Mouse (Mus musculus): ENCODE results near the gene Msh4. TPM values are rescaled to one million over a fixed set of nuclear protein-coding genes. Genes with fewer than 3 reads are reported as not detected.
A peak's percentile ranks its signal among the peaks of the same experiment; 100 is the strongest.
"Not testable (repeated sequence)": the region's sequence is repeated elsewhere in the genome, so short reads cannot be mapped to it uniquely, and the experiment has no call there.

The Msh4 gene
- polyA plus RNA-seq, 1 experiment from 2014 or later, result 0.13 TPM

DNA sequence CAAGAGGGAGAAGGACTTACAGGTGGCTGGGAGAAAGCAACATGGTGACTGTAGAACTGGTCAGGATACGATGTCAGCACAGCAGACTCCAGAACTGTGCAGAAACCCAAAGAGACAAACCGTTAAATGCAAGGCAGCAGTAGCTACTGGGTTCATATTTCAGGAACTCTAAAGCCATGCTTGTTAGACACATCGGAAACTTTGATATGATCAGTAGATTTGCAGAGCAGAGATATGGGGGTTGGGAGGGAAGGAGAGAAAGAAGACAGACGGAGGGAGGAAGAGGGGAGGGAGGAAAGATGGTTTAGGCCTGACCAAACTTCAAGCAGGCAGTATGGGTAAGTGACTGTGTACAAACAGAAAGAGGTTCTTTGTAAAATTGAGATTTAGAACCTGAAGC, 68.3 kb downstream of the Msh4 start:
- Histone ChIP-seq H3K4me2 (replicated peaks) (no peak overlapping the region), H3K27me3 (no peaks in the 10 kb centered on the region), H3K4me1 (replicated peaks) (no peaks in the 10 kb centered on the region), H3K36me3 (no peaks in the 10 kb centered on the region), H3K4me3 (replicated peaks) (no peak overlapping the region), H3K9me3 (no peaks in the 10 kb centered on the region), H3K9ac (replicated peaks) (no peak overlapping the region), H3K27ac (no peak overlapping the region)
- no peak for ATAC-seq
- WGBS, result 87% methylated on average over 4 of the region's 4 CpGs

DNA sequence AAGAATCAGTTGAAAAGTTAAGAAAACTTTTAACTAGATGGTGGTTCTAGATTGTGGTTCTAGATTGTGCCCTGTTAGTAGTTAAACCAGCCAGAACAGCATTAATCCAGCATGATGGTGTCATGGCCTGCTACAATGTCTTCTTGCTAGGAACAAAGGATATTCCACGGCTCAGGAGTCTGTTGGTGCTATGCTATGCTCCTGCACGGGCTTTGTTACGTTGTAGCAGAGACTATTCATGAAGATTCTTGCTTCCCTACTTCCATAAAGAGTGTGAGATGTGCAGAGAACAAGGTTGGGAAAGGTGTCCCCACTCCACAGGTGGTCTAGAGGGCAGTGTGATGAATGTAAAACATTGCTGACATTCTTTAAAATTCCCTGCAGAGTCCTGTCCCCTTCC, 69.6 kb downstream of the Msh4 start:
- 73% methylated on average over 3 of the region's 3 CpGs for WGBS
- H3K27me3 ChIP-seq, result no peaks in the 10 kb centered on the region
- H3K4me3 ChIP-seq (replicated peaks), result no peak overlapping the region
- no peak overlapping the region for H3K4me2 ChIP-seq (replicated peaks)
- ATAC-seq, result no peak
- no peak overlapping the region for H3K27ac ChIP-seq
- H3K9me3 ChIP-seq, result no peaks in the 10 kb centered on the region
- no peaks in the 10 kb centered on the region for H3K36me3 ChIP-seq
- no peak overlapping the region for H3K9ac ChIP-seq (replicated peaks)
- no peaks in the 10 kb centered on the region for H3K4me1 ChIP-seq (replicated peaks)

DNA sequence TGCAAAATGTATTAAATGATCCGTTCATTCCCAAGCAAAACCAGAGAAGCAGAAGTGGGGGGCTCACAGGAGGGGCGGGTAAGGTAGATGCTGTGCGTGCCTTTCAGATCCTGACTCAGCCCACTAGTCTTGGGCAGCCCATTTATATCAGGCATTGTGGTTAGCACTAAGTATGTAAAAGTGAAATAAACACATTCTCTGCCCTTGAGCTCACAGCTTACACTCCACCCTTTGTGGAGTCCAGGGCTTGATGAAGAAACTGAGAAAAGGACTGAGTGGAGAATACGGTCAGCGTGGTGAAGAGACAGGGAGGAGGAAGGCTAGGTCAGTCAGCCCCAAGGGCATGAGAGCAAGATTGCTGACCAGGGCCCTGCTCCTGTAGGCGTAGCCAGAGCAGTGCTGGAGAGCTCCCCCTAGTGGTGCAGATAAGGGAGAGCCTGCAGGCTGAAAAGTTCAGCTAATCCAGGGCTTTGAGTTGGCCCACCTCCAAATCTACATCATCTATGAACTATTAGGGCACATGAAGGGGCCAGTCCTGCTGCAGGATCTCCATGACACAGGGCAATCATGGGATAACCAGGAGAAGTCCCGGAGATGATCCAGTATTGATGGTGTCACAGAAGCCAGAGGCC, 70.4 kb downstream of the Msh4 start:
- no peak overlapping the region for H3K4me2 ChIP-seq (replicated peaks)
- ATAC-seq, result peak; percentile 43; the same call in 1 of the 2 replicates
- H3K4me3 ChIP-seq (replicated peaks), result no peak overlapping the region
- H3K27ac ChIP-seq, result no peak overlapping the region
- H3K27me3 ChIP-seq, result no peaks in the 10 kb centered on the region
- H3K36me3 ChIP-seq, result no peaks in the 10 kb centered on the region
- WGBS, result 61% methylated on average over 7 of the region's 7 CpGs
- no peak overlapping the region for H3K9ac ChIP-seq (replicated peaks)
- no peaks in the 10 kb centered on the region for H3K4me1 ChIP-seq (replicated peaks)
- H3K9me3 ChIP-seq, result no peaks in the 10 kb centered on the region

DNA sequence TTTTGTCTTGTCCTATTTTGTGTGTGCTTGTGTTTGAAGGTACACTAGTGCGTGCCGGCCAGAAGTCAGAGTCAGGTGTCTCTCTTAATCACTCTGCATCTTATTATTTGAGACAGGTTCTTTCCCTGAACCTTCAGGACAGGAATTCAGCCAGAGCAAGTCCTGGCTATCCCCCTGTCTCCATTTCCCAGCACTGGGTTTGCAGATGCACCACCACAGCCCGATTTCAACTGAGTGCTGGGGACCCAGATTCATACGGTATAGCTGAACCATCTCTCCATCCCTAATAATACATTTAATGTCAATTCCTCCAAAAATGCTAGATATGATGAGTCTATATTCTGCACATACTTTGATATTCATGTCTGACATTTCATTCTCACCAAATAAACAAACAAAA, 71.9 kb downstream of the Msh4 start:
- Histone ChIP-seq H3K4me2 (replicated peaks) (no peak overlapping the region), H3K4me1 (replicated peaks) (no peaks in the 10 kb centered on the region), H3K27ac (no peak overlapping the region), H3K27me3 (no peaks in the 10 kb centered on the region), H3K36me3 (no peaks in the 10 kb centered on the region), H3K9ac (replicated peaks) (no peak overlapping the region), H3K4me3 (replicated peaks) (no peak overlapping the region), H3K9me3 (no peaks in the 10 kb centered on the region)
- WGBS, result 89% methylated on average over 4 of the region's 4 CpGs
- no peak for ATAC-seq

DNA sequence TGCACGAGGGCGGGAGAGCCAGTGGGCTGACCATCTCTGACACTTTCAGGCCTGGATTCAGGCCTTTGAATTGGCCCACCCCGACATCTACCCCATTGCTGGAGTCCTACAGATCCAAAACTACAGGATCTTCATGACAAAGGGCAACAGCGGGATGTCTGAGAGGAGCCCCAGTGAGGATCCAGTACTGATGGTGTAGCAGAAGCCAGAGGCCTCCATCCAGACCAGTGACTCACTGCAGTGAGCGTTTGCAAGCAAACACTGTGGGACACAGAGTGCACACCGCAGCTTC, 73.3 kb downstream of the Msh4 start:
- Histone ChIP-seq H3K36me3 (no peaks in the 10 kb centered on the region), H3K27ac (no peak overlapping the region), H3K4me1 (replicated peaks) (no peaks in the 10 kb centered on the region), H3K9me3 (no peaks in the 10 kb centered on the region), H3K4me3 (replicated peaks) (no peak overlapping the region), H3K4me2 (replicated peaks) (no peak overlapping the region), H3K27me3 (no peaks in the 10 kb centered on the region), H3K9ac (replicated peaks) (no peak overlapping the region)
- no peak for ATAC-seq
- 39% methylated on average over 6 of the region's 6 CpGs for WGBS

DNA sequence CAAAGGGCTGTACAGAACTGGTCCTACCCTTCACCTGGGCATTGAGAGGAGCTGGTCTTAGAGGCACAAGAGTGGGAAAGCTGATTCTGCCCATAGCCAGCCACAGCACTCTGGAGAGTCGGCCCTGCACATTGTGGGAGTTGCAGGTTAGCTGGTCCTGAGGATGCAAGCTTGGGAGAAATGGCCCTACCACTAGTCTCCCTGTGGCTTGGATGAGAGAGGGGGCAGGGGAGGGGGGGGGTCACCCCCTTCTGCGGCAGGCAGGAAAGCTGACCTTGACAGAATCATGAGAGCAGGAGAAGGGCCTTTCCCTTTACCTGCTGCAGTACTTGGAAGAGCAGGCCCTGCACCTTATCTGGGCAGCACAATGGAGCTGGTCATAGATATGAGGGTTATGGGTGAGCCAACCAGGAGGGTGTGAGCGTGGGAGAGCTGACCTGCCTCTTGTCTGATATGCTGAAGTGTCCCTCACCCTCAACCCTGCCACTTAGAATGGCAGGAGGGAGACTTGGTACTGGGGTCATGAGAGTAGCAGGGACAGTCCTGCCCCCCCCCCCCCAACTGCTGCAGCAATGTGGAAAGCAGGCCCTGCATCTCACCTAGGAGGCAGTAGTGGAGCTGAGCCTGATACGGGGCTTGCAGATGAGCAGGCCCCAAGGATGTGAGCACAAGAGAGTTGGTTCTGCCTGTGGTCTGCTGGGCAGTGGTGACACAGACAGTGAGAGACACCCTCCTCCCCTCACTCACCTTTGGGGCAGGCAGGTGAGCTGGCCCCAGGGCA, 73.9 kb downstream of the Msh4 start:
- Histone ChIP-seq H3K36me3 (no peaks in the 10 kb centered on the region), H3K4me1 (replicated peaks) (no peaks in the 10 kb centered on the region), H3K4me3 (replicated peaks) (no peak overlapping the region), H3K4me2 (replicated peaks) (no peak overlapping the region), H3K27ac (no peak overlapping the region), H3K9ac (replicated peaks) (no peak overlapping the region), H3K9me3 (no peaks in the 10 kb centered on the region), H3K27me3 (no peaks in the 10 kb centered on the region)
- WGBS, result 77% methylated on average over 4 of the region's 4 CpGs
- peak; percentile 50 for ATAC-seq

DNA sequence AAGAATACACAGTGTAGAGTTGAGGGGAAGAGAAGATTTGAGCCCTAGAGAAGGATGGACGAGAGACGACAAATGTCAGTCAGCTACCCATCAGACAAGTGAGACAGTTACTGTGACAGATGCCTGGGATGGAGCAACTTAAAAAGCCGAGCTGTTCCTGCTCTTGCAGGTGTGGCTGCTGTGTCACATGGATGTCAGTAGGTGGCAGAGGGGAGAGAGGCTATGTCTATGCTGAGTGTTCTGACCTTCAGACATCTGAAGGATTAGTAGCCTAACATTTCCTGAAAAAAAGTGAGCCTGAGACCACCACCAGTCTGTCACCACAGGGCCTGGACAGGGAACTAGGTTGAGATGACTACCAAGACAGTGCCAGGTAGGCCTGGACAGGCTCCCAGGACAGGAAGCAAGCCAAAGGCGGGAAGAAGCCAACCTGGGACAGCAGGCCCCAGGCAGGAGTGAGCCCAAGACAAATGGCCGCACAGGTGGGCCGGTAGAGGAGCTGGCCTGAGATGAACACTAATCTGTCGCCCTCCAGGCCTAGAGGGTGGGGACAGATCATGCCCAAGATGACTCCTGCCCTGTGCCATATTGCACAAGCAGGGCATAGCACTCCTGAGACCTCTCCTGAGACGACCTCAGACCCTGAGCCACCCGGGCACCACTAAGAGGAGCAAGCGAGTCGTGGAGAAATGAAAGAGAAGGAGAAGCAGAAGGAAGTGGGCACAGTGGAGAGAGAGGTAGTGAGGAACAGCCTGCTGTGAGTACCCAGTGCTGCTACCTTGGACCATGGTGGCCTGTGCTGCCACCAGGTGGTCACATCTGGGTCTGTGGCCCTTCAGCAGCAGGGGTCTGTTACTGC, 74.7 kb downstream of the Msh4 start:
- no peaks in the 10 kb centered on the region for H3K9me3 ChIP-seq
- peak; percentile 56; the same call in 1 of the 2 replicates for ATAC-seq
- H3K9ac ChIP-seq (replicated peaks), result no peak overlapping the region
- H3K27me3 ChIP-seq, result no peaks in the 10 kb centered on the region
- H3K4me3 ChIP-seq (replicated peaks), result no peak overlapping the region
- no peaks in the 10 kb centered on the region for H3K4me1 ChIP-seq (replicated peaks)
- H3K27ac ChIP-seq, result no peak overlapping the region
- no peaks in the 10 kb centered on the region for H3K36me3 ChIP-seq
- no peak overlapping the region for H3K4me2 ChIP-seq (replicated peaks)
- 73% methylated on average over 11 of the region's 11 CpGs for WGBS

DNA sequence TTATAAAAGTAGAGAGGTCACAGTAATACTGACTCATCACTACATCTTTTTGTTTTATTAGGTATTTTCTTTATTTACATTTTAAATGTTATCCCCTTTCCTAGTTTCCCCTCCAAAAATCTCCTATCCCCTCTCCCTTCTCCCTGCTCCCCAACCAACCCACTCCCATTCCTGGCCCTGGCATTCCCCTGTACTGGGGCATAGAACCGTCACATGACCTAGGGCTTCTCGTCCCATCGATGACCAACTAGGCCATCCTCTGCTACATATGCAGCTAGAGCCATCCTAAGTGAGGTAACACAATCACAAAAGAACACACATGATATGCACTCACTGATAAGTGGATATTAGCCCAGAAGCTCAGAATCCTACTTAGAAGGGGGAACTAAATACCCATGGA, 76.2 kb downstream of the Msh4 start:
- H3K27ac ChIP-seq; H3K4me3 ChIP-seq (replicated peaks); H3K27me3 ChIP-seq; H3K9me3 ChIP-seq; H3K4me2 ChIP-seq (replicated peaks); H3K9ac ChIP-seq (replicated peaks); ATAC-seq; H3K4me1 ChIP-seq (replicated peaks); H3K36me3 ChIP-seq: not testable (repeated sequence)
- 94% methylated on average over 3 of the region's 3 CpGs for WGBS

DNA sequence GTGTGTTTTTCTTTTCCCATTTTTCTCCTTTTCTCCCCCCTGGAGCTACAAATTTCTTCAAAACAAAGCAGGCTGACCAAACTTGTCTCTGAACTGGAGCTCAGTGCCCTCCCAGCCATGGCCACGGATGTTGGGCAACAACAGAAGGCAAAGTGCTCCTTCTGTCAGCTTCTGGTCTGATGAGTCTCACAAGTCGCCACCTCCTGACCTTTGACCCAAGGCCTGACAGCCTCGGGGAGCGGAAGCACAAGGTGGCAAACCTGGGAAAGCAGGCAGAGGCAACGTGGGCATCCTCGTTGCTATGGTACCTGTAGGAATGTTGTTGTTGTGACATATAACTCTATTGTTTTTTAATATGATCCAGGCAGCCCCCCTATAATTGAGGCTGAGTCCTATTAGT, 79.3 kb downstream of the Msh4 start:
- Histone ChIP-seq H3K9me3 (no peaks in the 10 kb centered on the region), H3K4me1 (replicated peaks) (peaks cover 8% of the 10 kb centered on the region; the same call in 1 of the 2 replicates), H3K9ac (replicated peaks) (no peak overlapping the region), H3K27me3 (no peaks in the 10 kb centered on the region), H3K27ac (no peak overlapping the region), H3K4me2 (replicated peaks) (no peak overlapping the region), H3K4me3 (replicated peaks) (no peak overlapping the region), H3K36me3 (no peaks in the 10 kb centered on the region)
- ATAC-seq, result no peak
- WGBS, result 42% methylated on average over 6 of the region's 6 CpGs

DNA sequence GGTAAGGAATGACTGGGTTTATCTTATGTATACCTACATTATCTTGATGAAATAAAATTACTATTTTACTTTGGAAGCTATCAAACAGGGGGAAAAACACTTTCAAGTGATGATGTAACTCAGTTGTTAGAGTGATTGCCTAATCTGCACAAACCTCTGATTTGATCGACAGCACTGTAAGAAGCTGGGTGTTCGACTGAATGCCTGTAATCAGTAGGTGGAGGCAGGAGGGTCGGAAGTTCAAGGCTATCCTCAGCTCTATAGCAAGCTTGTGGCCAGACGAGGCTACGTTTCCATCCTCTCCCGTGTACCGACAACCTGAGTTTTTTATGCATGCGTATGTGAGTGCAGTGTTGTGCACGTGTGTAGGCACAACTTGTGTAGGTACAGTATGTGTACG, 80.7 kb downstream of the Msh4 start:
- no peak for ATAC-seq
- Histone ChIP-seq H3K27ac (no peak overlapping the region), H3K9me3 (no peaks in the 10 kb centered on the region), H3K4me1 (replicated peaks) (peaks cover 8% of the 10 kb centered on the region; the same call in 1 of the 2 replicates), H3K27me3 (no peaks in the 10 kb centered on the region), H3K4me2 (replicated peaks) (no peak overlapping the region), H3K4me3 (replicated peaks) (no peak overlapping the region), H3K9ac (replicated peaks) (no peak overlapping the region), H3K36me3 (no peaks in the 10 kb centered on the region)
- 92% methylated on average over 10 of the region's 10 CpGs for WGBS

DNA sequence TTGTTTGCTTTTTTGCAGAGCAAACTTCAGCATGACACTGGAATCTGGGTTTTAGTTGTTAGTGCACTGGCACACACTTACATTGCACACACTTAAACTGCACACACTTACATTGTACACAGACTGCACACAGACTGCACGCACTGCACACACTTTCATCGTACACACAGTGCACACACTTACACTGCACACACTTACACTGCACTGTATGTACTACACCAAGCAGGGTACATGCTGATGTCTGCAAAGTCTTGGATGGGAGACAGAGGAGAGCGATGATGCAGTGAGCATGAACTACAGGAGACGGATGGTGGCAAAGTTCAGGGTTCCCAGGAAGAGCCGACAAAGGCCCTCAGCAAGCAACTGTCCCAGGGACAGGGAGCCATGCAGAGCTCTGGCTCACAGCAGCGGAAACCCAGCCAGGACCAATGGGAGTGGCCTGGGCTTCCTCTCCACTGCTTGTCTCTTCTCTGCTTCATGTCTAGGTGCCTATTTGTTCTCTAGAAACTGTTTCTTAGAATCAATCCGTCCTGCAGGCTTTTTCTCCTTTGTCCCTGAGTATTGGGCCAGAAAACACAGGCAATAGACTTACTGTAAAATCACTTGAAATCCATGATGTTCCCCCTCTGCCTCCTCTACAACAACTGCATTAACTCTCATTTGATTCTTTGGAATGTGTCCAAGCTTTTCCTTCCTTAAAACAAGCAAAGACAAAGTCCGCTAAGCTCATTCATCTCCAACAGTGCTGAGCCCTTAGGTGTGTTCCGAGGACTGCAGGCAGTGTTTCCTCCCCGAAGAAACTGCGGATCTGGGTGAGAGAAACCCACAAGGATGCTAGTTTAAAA, 82.0 kb downstream of the Msh4 start:
- H3K4me3 ChIP-seq (replicated peaks), result no peak overlapping the region
- H3K36me3 ChIP-seq, result no peaks in the 10 kb centered on the region
- no peak overlapping the region for H3K27ac ChIP-seq
- H3K4me1 ChIP-seq (replicated peaks), result peaks cover 8% of the 10 kb centered on the region; the same call in 1 of the 2 replicates
- no peak overlapping the region for H3K4me2 ChIP-seq (replicated peaks)
- WGBS, result 72% methylated on average over 11 of the region's 11 CpGs
- H3K9ac ChIP-seq (replicated peaks), result no peak overlapping the region
- no peak for ATAC-seq
- no peaks in the 10 kb centered on the region for H3K9me3 ChIP-seq
- H3K27me3 ChIP-seq, result no peaks in the 10 kb centered on the region

Data from midbrain, embryonic 13.5 days (tissue).